Mouse (Mus musculus): ENCODE results near the gene Mvk.

GRCm38 (mm10) chr5:114489570-114489969 lies 45.5 kb downstream of the Mvk start:
- TF ChIP-seq HCFC1 (IDR thresholded peaks at IDR 0.05; ENCODE audit: borderline replicate concordance, insufficient read depth, low read length) (no peak), ZC3H11A (IDR thresholded peaks at IDR 0.05; ENCODE audit: borderline replicate concordance, low read depth, low read length) (no peak), CHD2 (IDR thresholded peaks at IDR 0.05; ENCODE audit: low read depth, low read length) (no peak)

All from ES-E14 (cell line).